Mouse (Mus musculus) layer of hippocampus, postnatal 36 days (tissue): Measurements from ENCODE around the gene Plekhg5. TPM values are rescaled to one million over a fixed set of nuclear protein-coding genes. Genes with fewer than 3 reads are reported as not detected.
A peak's percentile ranks its signal among the peaks of the same experiment; 100 is the strongest.

Experiments used
- DNase-seq, 2 experiments: peaks; one replicate each; pipeline ENCODE4 v3.0.0; 2022
- total RNA-seq, 2 experiments: library from RNA; stranded (reverse); gene quantifications; 2 replicates each; pipeline ENCODE4 v1.2.3; 2021

Gene Plekhg5
- total RNA-seq, 2 experiments from 2014 or later = 158 to 166 TPM

DNA sequence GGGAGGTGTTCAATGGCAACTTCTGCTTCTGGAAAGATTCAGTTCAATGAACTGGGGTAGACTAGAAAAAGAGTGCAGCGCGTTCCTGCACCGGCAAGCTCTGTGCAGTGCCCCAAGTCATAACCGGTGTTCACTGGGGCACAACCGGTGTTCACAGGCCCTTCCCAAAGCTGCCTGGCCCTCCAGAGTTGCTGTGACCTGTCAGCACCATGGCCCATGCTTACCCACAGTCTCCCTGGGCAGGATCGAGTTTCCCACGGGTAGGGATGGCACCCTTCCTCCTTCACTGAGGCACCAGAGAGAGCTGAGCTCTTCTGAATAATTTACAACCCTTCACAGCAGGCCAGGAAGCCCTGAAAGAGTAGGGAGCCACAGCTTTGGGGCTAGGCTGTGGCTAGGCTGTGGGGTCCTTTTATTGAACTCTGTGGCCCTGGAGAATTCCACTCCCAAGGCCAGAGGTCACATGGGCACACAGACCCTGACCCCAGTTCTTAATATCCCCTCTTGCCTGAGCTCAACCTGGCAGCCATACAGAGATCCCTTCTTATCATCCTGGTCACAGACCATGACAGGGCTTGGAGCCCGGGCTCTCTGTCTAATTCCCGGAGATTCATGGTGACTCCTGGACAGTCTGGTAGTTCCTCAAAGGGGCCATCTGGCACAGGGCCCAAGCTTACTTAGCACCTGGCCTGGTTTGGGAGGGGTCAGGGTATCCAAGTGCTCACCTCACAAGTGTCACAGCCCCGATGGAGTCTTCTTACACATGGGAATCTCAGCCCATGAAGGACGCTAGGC, 73.9 kb downstream of the Plekhg5 start:
- no peak for DNase-seq

DNA sequence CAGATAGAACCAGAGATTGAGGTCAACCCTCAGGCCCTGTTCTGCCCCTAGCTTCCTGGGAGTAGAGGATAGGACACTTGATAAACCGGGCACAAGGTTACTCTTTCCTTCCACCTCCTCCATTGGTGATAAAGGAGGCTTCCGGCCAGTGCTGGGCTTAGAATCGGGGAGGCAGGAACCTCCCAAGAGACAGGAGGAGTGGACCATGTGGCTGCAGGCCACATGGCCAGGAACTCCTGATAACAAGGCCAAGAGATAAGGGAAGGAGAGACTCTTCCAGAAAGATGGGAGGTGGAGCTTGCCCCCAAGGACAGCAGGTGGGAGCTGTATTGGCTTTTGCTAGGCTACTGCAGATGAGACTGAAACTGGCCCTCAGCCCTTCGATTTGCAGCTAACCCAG, 78.2 kb downstream of the Plekhg5 start:
- DNase-seq = no peak

DNA sequence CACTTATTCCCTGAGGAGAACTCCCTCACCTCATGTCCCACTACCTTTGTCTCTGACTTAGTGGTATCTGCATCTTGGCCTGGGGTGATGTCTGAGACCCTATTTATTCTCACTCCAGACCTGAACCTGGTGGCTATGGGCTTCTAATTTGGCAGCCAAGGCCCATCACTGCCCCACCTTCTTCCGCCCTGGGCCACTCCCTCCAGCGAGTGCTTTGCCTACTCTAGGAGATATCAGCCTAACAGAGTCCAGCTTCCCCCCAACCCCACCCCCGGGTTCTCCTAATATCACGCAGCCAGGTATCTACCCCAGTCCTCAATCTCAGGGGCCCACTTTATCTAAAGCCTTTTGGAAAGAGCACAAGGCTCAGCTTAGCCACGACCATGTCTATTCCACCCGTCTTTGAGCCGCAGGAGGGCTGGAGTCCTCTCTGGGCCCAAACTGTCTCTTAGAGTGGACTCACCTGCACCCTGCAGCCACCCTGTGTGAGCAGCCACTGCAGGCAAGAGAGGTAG, 79.2 kb downstream of the Plekhg5 start:
- no peak for DNase-seq

- DNase-seq = no peak
Measured at GRCm38 (mm10) chr4:152151966-152152544, 79.8 kb downstream of the Plekhg5 start, which contains the start of gene Espn. TSS of gene Espn (minus strand) at chr4:152152371.

- peak; percentile 66 to 80 for DNase-seq
Measured at GRCm38 (mm10) chr4:152153771-152154177, 81.5 kb downstream of the Plekhg5 start.

DNA sequence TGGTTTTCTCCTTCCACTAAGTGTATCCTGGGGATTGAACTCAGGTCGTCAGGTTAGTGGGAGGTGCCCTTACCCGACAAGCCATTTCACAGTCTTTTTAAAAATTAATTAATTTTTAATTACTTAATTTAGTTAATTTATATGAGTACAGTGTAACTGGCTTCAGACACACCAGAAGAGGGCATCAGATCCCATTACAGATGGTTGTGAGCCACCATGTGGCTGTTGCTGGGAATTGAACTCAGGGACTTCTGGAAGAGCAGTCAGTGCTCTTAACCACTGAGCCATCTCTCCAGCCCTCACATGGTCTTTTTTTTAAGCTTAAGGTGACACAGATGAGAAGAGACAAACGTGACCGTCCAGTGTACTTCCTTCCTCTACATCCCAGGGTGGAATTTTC, 82.7 kb downstream of the Plekhg5 start:
- no peak for DNase-seq

DNA sequence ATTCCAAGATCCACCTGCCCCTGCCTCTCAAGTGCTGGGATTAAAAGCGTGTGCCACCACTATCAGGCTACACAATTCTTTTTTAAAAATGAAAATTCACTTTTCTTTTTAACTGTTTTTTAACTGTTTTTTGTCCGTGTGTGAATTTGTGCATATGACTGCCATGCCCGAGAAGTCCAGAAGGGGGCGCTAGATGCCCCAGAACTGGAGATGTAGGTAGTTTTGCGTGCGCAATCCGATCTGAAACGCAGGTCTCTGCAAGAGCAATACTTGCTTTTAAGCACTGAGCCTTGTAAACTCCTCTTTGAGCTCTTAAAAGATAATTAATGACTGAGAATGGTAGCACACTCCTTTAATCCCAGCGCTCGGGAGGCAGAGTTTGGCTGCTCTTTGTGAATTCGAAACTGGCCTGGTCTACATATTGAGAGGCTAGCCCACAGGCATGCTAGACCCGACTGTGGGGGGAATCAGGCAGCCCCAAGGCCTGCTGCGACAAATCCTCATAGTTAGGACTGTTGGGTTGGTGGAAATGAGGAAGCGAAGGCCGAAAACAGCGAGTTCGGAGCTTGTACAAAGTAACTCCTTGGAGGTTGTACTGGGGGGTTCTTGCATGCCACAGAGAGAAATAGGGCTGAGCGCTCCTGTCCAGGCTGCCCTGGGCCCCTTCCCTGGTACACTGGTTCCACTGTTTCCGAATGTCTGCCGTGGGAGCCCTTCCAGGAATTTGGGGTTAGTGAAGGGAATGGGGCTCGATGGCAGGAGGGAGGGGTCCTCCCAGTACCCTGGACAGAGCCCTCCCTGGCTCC, 85.7 kb downstream of the Plekhg5 start:
- no peak for DNase-seq

DNA sequence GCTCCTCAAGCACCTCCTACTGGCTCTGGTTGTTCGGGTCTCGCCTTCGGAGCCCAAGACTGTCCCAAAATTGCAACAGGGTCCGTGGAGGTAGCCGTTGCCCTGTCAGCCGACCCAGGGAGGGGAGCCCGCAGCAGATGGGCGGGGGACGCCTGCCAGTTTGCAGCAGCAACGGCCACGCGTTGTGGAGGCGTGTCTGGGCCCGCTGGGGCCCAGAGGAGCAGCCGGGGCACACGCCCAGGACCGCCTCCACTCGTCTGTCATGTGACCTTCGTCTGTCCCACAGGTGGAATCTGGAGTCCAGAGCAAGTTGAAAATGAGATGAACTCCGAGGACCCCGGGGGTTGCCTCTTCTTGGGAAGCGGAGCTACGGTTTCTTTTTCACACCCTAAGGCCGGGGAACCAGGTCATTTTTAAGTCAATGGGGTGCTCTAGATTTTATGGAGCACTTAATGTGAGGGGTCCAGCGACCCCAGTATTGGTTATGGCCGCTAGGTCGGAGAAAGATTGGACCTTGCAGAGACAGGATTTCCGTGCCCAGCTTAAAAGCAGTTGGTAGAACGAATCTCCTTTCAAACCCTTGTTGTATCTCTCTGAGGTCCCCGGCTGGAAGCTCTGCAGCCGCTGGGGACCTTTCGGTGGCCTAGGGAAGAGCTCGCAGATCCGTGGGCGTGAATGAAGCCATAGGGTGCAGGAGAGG, 86.4 kb downstream of the Plekhg5 start, which contains the start of gene Hes2:
TSS of gene Hes2 (plus strand) at position 283 of the 700 bp plus-strand sequence.
- DNase-seq = no peak

GRCm38 (mm10) chr4:152159285-152159678, 87.0 kb downstream of the Plekhg5 start:
- no peak for DNase-seq

DNA sequence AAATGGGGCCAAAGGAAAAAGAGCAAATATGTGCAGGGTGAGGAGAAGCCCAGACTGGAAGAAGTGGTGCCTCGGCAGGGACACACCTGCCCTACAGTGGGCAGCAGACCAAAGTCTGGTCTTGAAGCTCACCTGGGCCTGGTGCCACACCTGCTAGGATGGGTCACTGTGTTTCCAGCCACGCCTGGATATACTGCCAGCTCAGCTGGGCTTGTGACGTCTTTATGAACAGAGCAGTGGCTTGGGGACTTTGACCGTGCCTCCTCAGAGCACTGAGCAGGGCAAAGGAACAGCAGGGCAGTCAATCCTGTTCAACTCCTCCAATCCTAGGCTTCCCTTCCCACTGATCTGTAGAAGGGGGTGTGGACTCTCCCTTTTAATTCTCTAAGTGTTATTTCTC, 88.5 kb downstream of the Plekhg5 start:
- no peak for DNase-seq

DNA sequence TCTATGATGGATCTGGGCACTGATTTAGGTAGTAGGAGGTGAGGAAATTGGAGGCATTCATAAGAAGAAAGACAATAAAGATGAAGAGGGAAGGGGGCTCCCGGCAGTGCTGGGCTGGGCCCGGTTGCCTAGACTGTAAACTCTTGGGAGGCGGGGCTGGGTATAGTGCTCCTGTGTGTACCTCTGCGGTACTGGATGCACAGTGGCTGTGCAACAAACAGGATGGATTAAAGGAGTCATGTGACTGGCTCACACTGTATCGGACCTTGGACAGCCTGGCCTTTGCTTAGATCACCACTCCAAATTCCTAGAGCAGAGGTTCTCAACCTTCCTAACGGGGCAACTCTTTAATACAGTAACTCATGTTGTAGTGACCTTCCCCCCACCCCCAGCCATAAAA, 89.3 kb downstream of the Plekhg5 start:
- no peak for DNase-seq

DNA sequence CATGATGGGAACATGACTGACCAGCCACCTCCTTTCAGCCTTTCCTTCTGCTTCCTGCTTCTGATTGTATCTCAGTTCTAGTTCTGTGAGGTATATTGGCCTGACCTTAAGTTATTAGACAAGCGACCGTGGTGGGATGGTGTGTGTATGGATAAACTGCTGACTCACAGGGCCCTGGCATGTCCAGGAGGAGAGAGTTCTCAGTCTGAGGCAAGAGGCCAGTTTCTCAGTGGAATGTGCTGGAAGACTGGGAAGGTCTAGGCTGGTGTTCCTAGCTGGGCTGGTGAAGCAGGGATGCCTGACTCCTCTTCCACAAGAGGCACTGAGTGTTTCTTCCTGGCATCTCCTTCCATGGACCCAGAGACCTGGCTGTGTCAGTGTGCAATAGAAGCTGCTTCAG, 90.5 kb downstream of the Plekhg5 start:
- no peak for DNase-seq

Other genes starting within 250 kb of the Plekhg5 start
- gene Camta1, start 210.6 kb upstream of the Plekhg5 start, total RNA-seq = 100 to 1,000 TPM; 279 to 294 TPM
- 10 to 100 TPM; 62.0 to 63.1 TPM for gene Dnajc11, start 138.8 kb upstream of the Plekhg5 start, total RNA-seq
- 10 to 100 TPM; 24.6 to 29.9 TPM for gene Thap3, start 83.5 kb upstream of the Plekhg5 start, total RNA-seq
- gene Phf13, start 76.2 kb upstream of the Plekhg5 start, total RNA-seq = 10 to 100 TPM; 11.1 to 11.6 TPM
- 10 to 100 TPM; 20.5 to 21.4 TPM for gene Klhl21, start 63.7 kb upstream of the Plekhg5 start, total RNA-seq
- 10 to 100 TPM; 11.7 to 13.7 TPM for gene Zbtb48, start 44.8 kb upstream of the Plekhg5 start, total RNA-seq
- under 1 TPM; 0.33 to 0.62 TPM for gene Tas1r1, start 33.9 kb upstream of the Plekhg5 start, total RNA-seq
- gene Nol9, start 33.2 kb upstream of the Plekhg5 start, total RNA-seq = 10 to 100 TPM; 19.7 to 21.3 TPM
- gene Tnfrsf25, start 43.4 kb downstream of the Plekhg5 start, total RNA-seq = 10 to 100 TPM; 46.5 to 65.3 TPM
- gene Espn, start 79.9 kb downstream of the Plekhg5 start, total RNA-seq = 1 to 10 TPM; 1.4 to 1.5 TPM
- gene Hes2, start 86.4 kb downstream of the Plekhg5 start, total RNA-seq = not detected
- gene Acot7, start 105.6 kb downstream of the Plekhg5 start, total RNA-seq = 100 to 1,000 TPM; 331 to 345 TPM
- gene Gpr153, start 201.7 kb downstream of the Plekhg5 start, total RNA-seq = 1 to 10 TPM; 5.3 to 6.1 TPM
- gene Hes3, start 219.2 kb downstream of the Plekhg5 start, total RNA-seq = not detected
- 10 to 100 TPM; 43.9 to 44.7 TPM for gene Icmt, start 224.7 kb downstream of the Plekhg5 start, total RNA-seq
- gene Rnf207, start 246.5 kb downstream of the Plekhg5 start, total RNA-seq = 1 to 10 TPM; 4.7 to 6.1 TPM